Mouse (Mus musculus) heart, adult 2 months (tissue): ENCODE data around the gene Gpr160.

ENCODE experiments used
- CTCF ChIP-seq: fragments of 200-600 bp; IDR thresholded peaks from 2 replicates; pipeline ENCODE4 v1.8.1; 2022; ENCODE audit warnings: antibody characterized with exemption, mild to moderate bottlenecking, moderate library complexity
- EP300 ChIP-seq: fragments of 200-500 bp; IDR thresholded peaks from 2 replicates; pipeline ENCODE4 v1.6.1; 2011; ENCODE audit warnings: low read depth, low read length, control low read depth; ENCODE audit not compliant: insufficient read depth
- POLR2A ChIP-seq: fragments of 200-500 bp; IDR thresholded peaks from 2 replicates; pipeline ENCODE4 v1.6.1; 2011; ENCODE audit warnings: mild to moderate bottlenecking, low read depth, low read length, control low read depth; ENCODE audit not compliant: insufficient read depth

GRCm38 (mm10) chr3:30868625-30869024 lies 12.9 kb downstream of the Gpr160 start:
- TF ChIP-seq EP300 (no peak), CTCF (no peak), POLR2A (no peak)
